Mouse (Mus musculus): ENCODE measurements around the gene Pygb.

DNA sequence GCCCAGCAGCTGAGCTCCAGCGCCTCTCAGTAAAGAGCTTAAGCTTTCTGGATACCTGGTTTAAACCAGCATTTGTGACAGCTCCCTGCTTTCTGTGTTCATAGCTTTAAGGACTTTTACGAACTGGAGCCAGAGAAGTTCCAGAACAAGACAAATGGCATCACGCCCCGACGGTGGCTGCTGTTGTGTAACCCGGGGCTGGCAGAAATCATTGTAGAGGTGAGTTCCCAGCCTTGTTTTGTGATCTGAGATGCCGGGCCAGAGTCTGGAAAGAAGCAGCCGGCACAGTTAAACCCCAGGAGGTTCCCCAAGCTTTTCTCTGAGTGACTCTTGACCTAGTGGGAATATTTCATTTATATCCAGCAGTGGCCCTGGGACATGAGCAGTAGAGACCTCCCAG, 32.2 kb downstream of the Pygb start:
- TF ChIP-seq CTCF (IDR thresholded peaks at IDR 0.05; ENCODE audit: low read depth, low read length) (no peak), GATA1 (IDR thresholded peaks at IDR 0.05; ENCODE audit: borderline replicate concordance, low read length) (no peak), TAL1 (conservative IDR thresholded peaks at IDR 0.05; ENCODE audit: low read depth, low read length) (no peak)
